Mouse (Mus musculus) embryonic facial prominence, embryonic 14.5 days (tissue): ENCODE data around the gene Ccdc9b. TPM values are rescaled to one million over a fixed set of nuclear protein-coding genes. Genes with fewer than 3 reads are reported as not detected.
A peak's percentile ranks its signal among the peaks of the same experiment; 100 is the strongest.

ENCODE experiments used
- ATAC-seq: fragments of 200-750 bp; cut with Nextera tagmentation; 2 replicates; pipeline ENCODE4 v1.8.0; 2017; ENCODE audit warnings: low read depth, moderate number of reproducible peaks, moderate TSS enrichment
- DNase-seq: peaks from one replicate; pipeline ENCODE4 v3.0.0-alpha.2; 2015; ENCODE audit warnings: low spot score
- H3K27ac ChIP-seq: fragments of 300-500 bp; sonication (generic); replicated peaks from 2 replicates; pipeline ENCODE4 v1.5.1; 2014; ENCODE audit warnings: low read depth, mild to moderate bottlenecking, low read length, moderate library complexity
- H3K27me3 ChIP-seq: fragments of 300-500 bp; sonication (generic); replicated peaks from 2 replicates; pipeline ENCODE4 v1.6.1; 2014; ENCODE audit warnings: low read length; ENCODE audit not compliant: control insufficient read depth, insufficient read depth
- H3K36me3 ChIP-seq: fragments of 300-500 bp; sonication (generic); 2 replicates; pipeline ENCODE4 v1.6.1; 2014; ENCODE audit warnings: low read length, mixed read lengths; ENCODE audit not compliant: control insufficient read depth, insufficient read depth
- H3K4me1 ChIP-seq: fragments of 300-500 bp; sonication (generic); 2 replicates; pipeline ENCODE4 v1.6.1; 2014; ENCODE audit warnings: antibody characterized with exemption, low read length; ENCODE audit not compliant: control insufficient read depth, insufficient read depth
- H3K4me2 ChIP-seq: fragments of 300-500 bp; sonication (generic); 2 replicates; pipeline ENCODE4 v1.6.1; 2014; ENCODE audit warnings: low read depth, mild to moderate bottlenecking, low read length, moderate library complexity, mixed read lengths
- H3K4me3 ChIP-seq: fragments of 300-500 bp; sonication (generic); 2 replicates; pipeline ENCODE4 v1.5.1; 2014; ENCODE audit warnings: low read depth, mild to moderate bottlenecking, low read length
- H3K9ac ChIP-seq: fragments of 300-500 bp; sonication (generic); 2 replicates; pipeline ENCODE4 v1.6.1; 2014; ENCODE audit warnings: low read depth, mild to moderate bottlenecking, low read length, moderate library complexity, mixed read lengths
- H3K9me3 ChIP-seq: fragments of 300-500 bp; sonication (generic); 2 replicates; pipeline ENCODE4 v1.6.1; 2016; ENCODE audit warnings: low read length; ENCODE audit not compliant: control insufficient read depth
- WGBS: fragments of 180-500 bp; shearing (Covaris S2); extraction: QIAGEN DNeasy Blood & Tissue Kit; methylation state at CpG from one replicate; pipeline ENCODE4 v1.1.7; 2014; 5-methylcytosine and 5-hydroxymethylcytosine counted together
- polyA plus RNA-seq: library from polyadenylated mRNA; unstranded; fragments of >200 nt; fragmentation: Nextera tagmentation; extraction: Ambion mirVana; gene quantifications from 2 replicates; pipeline ENCODE4 v1.2.1, GENCODE M21; 2014

The Ccdc9b gene
- polyA plus RNA-seq, 1 experiment from 2014 or later = 0.96 TPM

GRCm38 (mm10) chr2:118749341-118749884, 13.0 kb downstream of the Ccdc9b start:
- no peak overlapping the region for H3K4me2 ChIP-seq

GRCm38 (mm10) chr2:118747301-118747960, 15.0 kb downstream of the Ccdc9b start:
- ATAC-seq (no peak), DNase-seq (peak; percentile 62)
- Histone ChIP-seq H3K4me2 (peak overlapping the region; percentile 99), H3K36me3 (peaks cover 5% of the 10 kb centered on the region; the same call in 1 of the 2 replicates), H3K27ac (no peak overlapping the region), H3K9ac (no peak overlapping the region), H3K27me3 (peaks cover 11% of the 10 kb centered on the region), H3K4me3 (peak overlapping the region; percentile 81), H3K9me3 (no peaks in the 10 kb centered on the region), H3K4me1 (peaks cover 31% of the 10 kb centered on the region)
- 19% methylated on average over 10 of the region's 10 CpGs for WGBS

More at GRCm38 (mm10) chr2:118749341-118749884, 13.0 kb downstream of the Ccdc9b start:
- DNase-seq (no peak), ATAC-seq (no peak)
- Histone ChIP-seq H3K4me3 (no peak overlapping the region), H3K27ac (no peak overlapping the region), H3K27me3 (peaks cover 4% of the 10 kb centered on the region), H3K9me3 (no peaks in the 10 kb centered on the region), H3K36me3 (peaks cover 5% of the 10 kb centered on the region; the same call in 1 of the 2 replicates), H3K4me1 (peaks cover 31% of the 10 kb centered on the region), H3K9ac (no peak overlapping the region)
- WGBS = 30% methylated on average over 10 of the region's 10 CpGs

- peak overlapping the region; percentile 99 for H3K4me2 ChIP-seq
- H3K27ac ChIP-seq = no peak overlapping the region
- peaks cover 5% of the 10 kb centered on the region; the same call in 1 of the 2 replicates for H3K36me3 ChIP-seq
- ATAC-seq (peak; percentile 32), DNase-seq (no peak)
- H3K9ac ChIP-seq = peak overlapping the region; percentile 83
- peak overlapping the region; percentile 81 for H3K4me3 ChIP-seq
- WGBS = 0% methylated on average over 41 of the region's 113 CpGs
- H3K4me1 ChIP-seq = peaks cover 31% of the 10 kb centered on the region
- H3K27me3 ChIP-seq = peaks cover 11% of the 10 kb centered on the region
- H3K9me3 ChIP-seq = no peaks in the 10 kb centered on the region
These were observed 16.3 kb downstream of the Ccdc9b start for GRCm38 (mm10) chr2:118745915-118746901.

- peaks cover 12% of the 10 kb centered on the region for H3K27me3 ChIP-seq
- no peaks in the 10 kb centered on the region for H3K9me3 ChIP-seq
- ATAC-seq = peak; percentile 94
- peak within 1 kb of the TSS; percentile 99 for H3K4me2 ChIP-seq
- H3K9ac ChIP-seq = peak within 1 kb of the TSS; percentile 83
- DNase-seq = peak; percentile 97
- WGBS = 2% methylated on average over 43 of the region's 57 CpGs
- H3K4me3 ChIP-seq = peak within 1 kb of the TSS; percentile 81
- peaks cover 5% of the 10 kb centered on the region; the same call in 1 of the 2 replicates for H3K36me3 ChIP-seq
- H3K4me1 ChIP-seq = peaks cover 29% of the 10 kb centered on the region
- no peak within 1 kb of the TSS for H3K27ac ChIP-seq
These were observed 17.1 kb downstream of the Ccdc9b start, which contains the start of gene Inafm2 for GRCm38 (mm10) chr2:118745232-118745884. Gene Inafm2, plus strand, starts transcription at chr2:118745758.

GRCm38 (mm10) chr2:118744621-118745020, 17.8 kb downstream of the Ccdc9b start:
- Histone ChIP-seq H3K27ac (no peak overlapping the region), H3K36me3 (peaks cover 5% of the 10 kb centered on the region; the same call in 1 of the 2 replicates), H3K4me1 (peaks cover 25% of the 10 kb centered on the region), H3K9me3 (no peaks in the 10 kb centered on the region), H3K4me3 (peak overlapping the region; percentile 81; the same call in 1 of the 2 replicates), H3K27me3 (peaks cover 14% of the 10 kb centered on the region), H3K9ac (peak overlapping the region; percentile 83; the same call in 1 of the 2 replicates), H3K4me2 (peak overlapping the region; percentile 99)
- no peak for ATAC-seq
- DNase-seq = no peak
- WGBS = 10% methylated on average over 7 of the region's 7 CpGs

- no peak overlapping the region for H3K27ac ChIP-seq
- H3K27me3 ChIP-seq = peaks cover 14% of the 10 kb centered on the region
- peak; percentile 74 for DNase-seq
- no peak overlapping the region for H3K4me3 ChIP-seq
- no peaks in the 10 kb centered on the region for H3K36me3 ChIP-seq
- H3K9me3 ChIP-seq = no peaks in the 10 kb centered on the region
- no peak overlapping the region for H3K9ac ChIP-seq
- 27% methylated on average over 8 of the region's 8 CpGs for WGBS
- H3K4me2 ChIP-seq = no peak overlapping the region
- H3K4me1 ChIP-seq = peaks cover 18% of the 10 kb centered on the region
- ATAC-seq = no peak
These were observed 19.1 kb downstream of the Ccdc9b start for GRCm38 (mm10) chr2:118743261-118743943.

GRCm38 (mm10) chr2:118741183-118741582, 21.3 kb downstream of the Ccdc9b start:
- Histone ChIP-seq H3K4me3 (no peak overlapping the region), H3K4me1 (0 out of 2 replicates have a peak, but pooled peaks cover 6% of the 10 kb centered on the region), H3K27me3 (peaks cover 14% of the 10 kb centered on the region), H3K27ac (no peak overlapping the region), H3K36me3 (no peaks in the 10 kb centered on the region), H3K4me2 (no peak overlapping the region), H3K9me3 (no peaks in the 10 kb centered on the region), H3K9ac (no peak overlapping the region)
- ATAC-seq (no peak), DNase-seq (no peak)
- 64% methylated on average over 9 of the region's 9 CpGs for WGBS
